In genomic region chr2:32566536-32567063, GRCm38 (mm10) we compare ENCODE assay signal across 9 mouse cellular contexts. TPM values are rescaled to one million over a fixed set of nuclear protein-coding genes. Genes with fewer than 3 reads are reported as not detected.
DNase-seq lines count a peak whose midpoint lies in the region; ATAC-seq and TF ChIP-seq lines count a peak whose summit lies in the region.
"Had no signal": no experiment of that assay in that cellular context is flagged by ENCODE, and none has a peak within 500 bp of the region (broad histone marks: within the 10 kb centered on the region; RNA-seq: fewer than 3 reads in every experiment).

No protein-coding gene starts in this region.

- H3K36me3 ChIP-seq in liver, adult 2 months (ENCODE audit: control insufficient read depth, insufficient read depth, low read length), result peaks cover 14% of the 10 kb centered on the region; the same call in 1 of the 2 replicates
- H3K36me3 ChIP-seq in liver, embryonic 12.5 days, result peaks cover 24% of the 10 kb centered on the region; the same call in 1 of the 2 replicates
- peaks cover 15% of the 10 kb centered on the region; the same call in 1 of the 2 replicates for H3K36me3 ChIP-seq in thymus, adult 2 months (ENCODE audit: control insufficient read depth, insufficient read depth, low read length)

- H3K79me2 ChIP-seq in liver, adult 2 months (ENCODE audit: control insufficient read depth, insufficient read depth, low read length), result no peaks in the 10 kb centered on the region; the same call in 1 of the 2 replicates

- no peaks in the 10 kb centered on the region for H3K27me3 ChIP-seq in liver, adult 2 months (ENCODE audit: control insufficient read depth, insufficient read depth, low read length)
- no peaks in the 10 kb centered on the region for H3K27me3 ChIP-seq in liver, embryonic 12.5 days (replicated peaks)
- H3K27me3 ChIP-seq in thymus, adult 2 months (ENCODE audit: control insufficient read depth, insufficient read depth, low read length), result no peaks in the 10 kb centered on the region
- H3K27me3 ChIP-seq: midbrain, embryonic 12.5 days had no signal

- TF ChIP-seq POLR2A in liver, adult 2 months (IDR thresholded peaks at IDR 0.05; ENCODE audit: extremely low read depth, insufficient read depth, low read length), result no peak
- TF ChIP-seq POLR2A in thymus, adult 2 months (IDR thresholded peaks at IDR 0.05; ENCODE audit: control insufficient read depth, extremely low read depth, insufficient read depth, low read length, poor library complexity), result no peak

- H3K4me3 ChIP-seq in liver, adult 2 months (ENCODE audit: insufficient read depth, low read depth, low read length), result no peak overlapping the region
- no peak overlapping the region for H3K4me3 ChIP-seq in liver, embryonic 12.5 days
- H3K4me3 ChIP-seq in thymus, adult 2 months (ENCODE audit: control insufficient read depth, insufficient read depth, low read length), result no peak overlapping the region
- H3K4me3 ChIP-seq: midbrain, embryonic 12.5 days had no signal

- TF ChIP-seq CTCF in liver, adult 2 months (IDR thresholded peaks at IDR 0.05; ENCODE audit: low read depth, low read length), result peak; percentile 74
- TF ChIP-seq CTCF in thymus, adult 2 months (IDR thresholded peaks at IDR 0.05; ENCODE audit: borderline replicate concordance, control insufficient read depth, extremely low read depth, insufficient read depth, low read length, poor library complexity), result peak; percentile 51; the same call in 1 of the 2 replicates

- H3K4me1 ChIP-seq in liver, adult 2 months (ENCODE audit: control insufficient read depth, insufficient read depth, low read length), result peaks cover 3% of the 10 kb centered on the region
- H3K4me1 ChIP-seq in liver, embryonic 12.5 days, result peaks cover 4% of the 10 kb centered on the region
- H3K4me1 ChIP-seq in thymus, adult 2 months (replicated peaks; ENCODE audit: control insufficient read depth, insufficient read depth, low read length), result peaks cover 5% of the 10 kb centered on the region

- peak; percentile 53 for DNase-seq in liver, adult 2 months (ENCODE audit: extremely low read depth, low read depth, low spot score)
- peak; percentile 90 for DNase-seq in NIH3T3 (ENCODE audit: low read depth)
- peak; percentile 78 for DNase-seq in cerebellum, postnatal 14 days
- DNase-seq in heart, adult 9 months (ENCODE audit: low spot score in 2 of 2), result peak; percentile 59 to 75
- peak; percentile 70 to 80 for DNase-seq in kidney, postnatal 4 days
- DNase-seq in thymus, adult 2 months, result peak; percentile 75

- no peak overlapping the region for H3K4me2 ChIP-seq in liver, embryonic 12.5 days
- H3K4me2 ChIP-seq: midbrain, embryonic 12.5 days had no signal

- no peaks in the 10 kb centered on the region for H3K9me3 ChIP-seq in liver, embryonic 12.5 days (replicated peaks)
- H3K9me3 ChIP-seq: midbrain, embryonic 12.5 days had no signal

- 59% methylated on average over 4 of the region's 4 CpGs for WGBS in liver, adult 2 months
- WGBS in liver, embryonic 12.5 days (ENCODE audit: insufficient replicate concordance), result 22% methylated on average over 4 of the region's 4 CpGs
- WGBS in thymus, adult 2 months, result 47% methylated on average over 4 of the region's 4 CpGs

- no peak for ATAC-seq in liver, embryonic 12.5 days
- peak; percentile 56 for ATAC-seq in megakaryocyte, adult 5-6 weeks (ENCODE audit: poor library complexity, severe bottlenecking)

- H3K9ac ChIP-seq in liver, adult 2 months (ENCODE audit: low read depth, low read length), result no peak overlapping the region
- H3K9ac ChIP-seq in liver, embryonic 12.5 days, result no peak overlapping the region
- H3K9ac ChIP-seq: midbrain, embryonic 12.5 days had no signal

- H3K27ac ChIP-seq in liver, adult 2 months (replicated peaks; ENCODE audit: insufficient read depth, low read depth, low read length), result no peak overlapping the region
- H3K27ac ChIP-seq in liver, embryonic 12.5 days, result no peak overlapping the region
- no peak overlapping the region for H3K27ac ChIP-seq in thymus, adult 2 months (ENCODE audit: control insufficient read depth, insufficient read depth, low read length)
- H3K27ac ChIP-seq: midbrain, embryonic 12.5 days had no signal

RNA-seq across cellular contexts. Expression of gene Dpm2, which starts 4.1 kb away (rescaled TPM):
- 6.5 and 8.4 TPM in 2 replicates for total RNA-seq in liver, adult 2 months (2014; rRNA removed)
- 73.7 and 104 TPM in 2 replicates for polyA plus RNA-seq in liver, adult 2 months (2012; rRNA removed)
- 69.5 and 73.8 TPM in 2 replicates for polyA plus RNA-seq in liver, embryonic 12.5 days (2016; fragmentation: Nextera tagmentation; extraction: Ambion mirVana)
- total RNA-seq in megakaryocyte, adult 5-6 weeks (2015), result 82.8 and 91.7 TPM in 2 replicates
- total RNA-seq in megakaryocyte, adult 5-6 weeks (2017), result 32.0 and 35.3 TPM in 2 replicates
- 158 and 173 TPM in 2 replicates for polyA plus RNA-seq in thymus, adult 2 months (2012; rRNA removed)

RNA-seq across cellular contexts. Expression of gene Pip5kl1, which starts 8.0 kb away (rescaled TPM):
- total RNA-seq in liver, adult 2 months (2014; rRNA removed), result not detected in 2 replicates
- not detected in 2 replicates for polyA plus RNA-seq in liver, adult 2 months (2012; rRNA removed)
- polyA plus RNA-seq in liver, embryonic 12.5 days (2016; fragmentation: Nextera tagmentation; extraction: Ambion mirVana), result 0.13 TPM in 1 of 2 replicates, not detected in the other
- total RNA-seq in megakaryocyte, adult 5-6 weeks (2015), result 0.31 TPM in 1 of 2 replicates, not detected in the other
- total RNA-seq in megakaryocyte, adult 5-6 weeks (2017), result not detected in 2 replicates
- 0.92 and 1.1 TPM in 2 replicates for polyA plus RNA-seq in thymus, adult 2 months (2012; rRNA removed)

RNA-seq across cellular contexts. Expression of gene 9430097D07Rik, which starts 8.9 kb away (rescaled TPM):
- not detected in 2 replicates for total RNA-seq in liver, adult 2 months (2014; rRNA removed)
- polyA plus RNA-seq in liver, adult 2 months (2012; rRNA removed), result not detected in 2 replicates
- not detected in 2 replicates for polyA plus RNA-seq in liver, embryonic 12.5 days (2016; fragmentation: Nextera tagmentation; extraction: Ambion mirVana)
- total RNA-seq in megakaryocyte, adult 5-6 weeks (2015), result not detected in 2 replicates
- not detected in 2 replicates for total RNA-seq in megakaryocyte, adult 5-6 weeks (2017)
- not detected in 2 replicates for polyA plus RNA-seq in thymus, adult 2 months (2012; rRNA removed)

RNA-seq across cellular contexts. Expression of gene St6galnac4, which starts 20.3 kb away (rescaled TPM):
- total RNA-seq in liver, adult 2 months (2014; rRNA removed), result 0.74 and 1.2 TPM in 2 replicates
- polyA plus RNA-seq in liver, adult 2 months (2012; rRNA removed), result 2.2 and 2.5 TPM in 2 replicates
- polyA plus RNA-seq in liver, embryonic 12.5 days (2016; fragmentation: Nextera tagmentation; extraction: Ambion mirVana), result 17.5 and 18.9 TPM in 2 replicates
- total RNA-seq in megakaryocyte, adult 5-6 weeks (2015), result 5.8 and 9.2 TPM in 2 replicates
- 8.6 and 12.1 TPM in 2 replicates for total RNA-seq in megakaryocyte, adult 5-6 weeks (2017)
- 29.3 and 34.1 TPM in 2 replicates for polyA plus RNA-seq in thymus, adult 2 months (2012; rRNA removed)

RNA-seq across cellular contexts. Expression of gene Fam102a, which starts 31.5 kb away (rescaled TPM):
- 7.0 and 7.2 TPM in 2 replicates for total RNA-seq in liver, adult 2 months (2014; rRNA removed)
- polyA plus RNA-seq in liver, adult 2 months (2012; rRNA removed), result 10.5 and 11.0 TPM in 2 replicates
- 2.4 and 2.5 TPM in 2 replicates for polyA plus RNA-seq in liver, embryonic 12.5 days (2016; fragmentation: Nextera tagmentation; extraction: Ambion mirVana)
- 6.5 and 6.6 TPM in 2 replicates for total RNA-seq in megakaryocyte, adult 5-6 weeks (2015)
- 4.6 and 4.8 TPM in 2 replicates for total RNA-seq in megakaryocyte, adult 5-6 weeks (2017)
- polyA plus RNA-seq in thymus, adult 2 months (2012; rRNA removed), result 57.4 and 66.7 TPM in 2 replicates
